Mouse (Mus musculus): ENCODE measurements around the gene Iars2.

DNA sequence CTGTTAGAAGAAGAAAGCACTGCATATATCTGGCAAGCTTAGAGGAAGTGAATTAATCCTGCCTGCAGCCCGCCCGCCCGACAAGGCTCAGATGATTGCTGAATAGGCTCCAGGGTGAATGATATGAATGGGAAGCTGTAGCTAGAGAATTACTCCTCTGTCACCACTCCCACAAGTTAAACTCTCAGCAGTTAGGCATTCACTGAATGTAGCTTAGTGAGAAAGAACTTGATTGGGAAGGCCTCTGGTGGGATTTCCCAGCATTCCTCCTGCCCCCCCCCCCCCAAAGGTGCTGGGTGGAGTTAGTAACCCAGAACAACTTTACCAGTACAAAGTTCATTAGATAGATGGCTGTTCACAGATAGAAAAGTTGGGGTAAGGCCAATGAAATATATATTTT lies 7.3 kb upstream of the Iars2 start:
- TF ChIP-seq HCFC1 (IDR thresholded peaks at IDR 0.05; ENCODE audit: borderline replicate concordance, insufficient read depth, low read length) (no peak), ZC3H11A (IDR thresholded peaks at IDR 0.05; ENCODE audit: borderline replicate concordance, low read depth, low read length) (no peak), MAFK (IDR thresholded peaks at IDR 0.05; ENCODE audit: insufficient read depth, low read depth, low read length) (no peak), ZNF384 (IDR thresholded peaks at IDR 0.05; ENCODE audit: low read depth, low read length) (no peak)

Measured in ES-E14 (cell line).